Mouse (Mus musculus): ENCODE data around the gene Tubb2a.

GRCm38 (mm10) chr13:34035424-34035823 lies 42.4 kb downstream of the Tubb2a start:
- TF ChIP-seq MAX (IDR thresholded peaks at IDR 0.05; ENCODE audit: low read length) (no peak), POLR2A (IDR thresholded peaks at IDR 0.05; ENCODE audit: low read depth, low read length) (no peak), ZC3H11A (IDR thresholded peaks at IDR 0.05; ENCODE audit: low read depth, low read length) (no peak), UBTF (IDR thresholded peaks at IDR 0.05; ENCODE audit: low read depth, low read length) (no peak), CTCF (conservative IDR thresholded peaks at IDR 0.05 in 1 of 2, IDR thresholded peaks at IDR 0.05 in 1 of 2; ENCODE audit: low read depth in 2 of 2, low read length in 2 of 2) (no peak), MAZ (IDR thresholded peaks at IDR 0.05; ENCODE audit: low read depth, low read length) (no peak), ZKSCAN1 (IDR thresholded peaks at IDR 0.05; ENCODE audit: borderline replicate concordance, low read depth, low read length) (no peak)
